Mouse (Mus musculus) forebrain, embryonic 12.5 days (tissue): Measurements from ENCODE around the gene Cyb5r3. TPM values are rescaled to one million over a fixed set of nuclear protein-coding genes. Genes with fewer than 3 reads are reported as not detected.

Experiments
- ATAC-seq: fragments of 200-750 bp; cut with Nextera tagmentation; 2 replicates; pipeline ENCODE4 v1.8.0; 2017; ENCODE audit warnings: moderate TSS enrichment; ENCODE audit not compliant: low FRiP score
- H3K27ac ChIP-seq: fragments of 300-500 bp; sonication (generic); 2 replicates; pipeline ENCODE4 v1.5.1; 2016; ENCODE audit warnings: mild to moderate bottlenecking
- H3K27me3 ChIP-seq: fragments of 300-500 bp; sonication (generic); 2 replicates; pipeline ENCODE4 v1.6.1; 2016; ENCODE audit warnings: mild to moderate bottlenecking
- H3K36me3 ChIP-seq: fragments of 300-500 bp; sonication (generic); replicated peaks from 2 replicates; pipeline ENCODE4 v1.6.1; 2016; ENCODE audit warnings: mild to moderate bottlenecking
- H3K4me1 ChIP-seq: fragments of 300-500 bp; sonication (generic); 2 replicates; pipeline ENCODE4 v1.6.1; 2016
- H3K4me2 ChIP-seq: fragments of 300-500 bp; sonication (generic); 2 replicates; pipeline ENCODE4 v1.6.1; 2016; ENCODE audit warnings: mild to moderate bottlenecking, moderate library complexity
- H3K4me3 ChIP-seq: fragments of 300-500 bp; sonication (generic); replicated peaks from 2 replicates; pipeline ENCODE4 v1.5.1; 2016; ENCODE audit warnings: mild to moderate bottlenecking
- H3K9ac ChIP-seq: fragments of 300-500 bp; sonication (generic); 2 replicates; pipeline ENCODE4 v1.6.1; 2016; ENCODE audit warnings: mild to moderate bottlenecking
- H3K9me3 ChIP-seq: fragments of 300-500 bp; sonication (generic); 2 replicates; pipeline ENCODE4 v1.6.1; 2016
- WGBS: fragments of 180-500 bp; shearing (Covaris S2); methylation state at CpG from one replicate; pipeline ENCODE4 v1.1.7; 2016; 5-methylcytosine and 5-hydroxymethylcytosine counted together
- polyA plus RNA-seq: library from polyadenylated mRNA; unstranded; fragments of >200 nt; fragmentation: Nextera tagmentation; extraction: Ambion mirVana; gene quantifications from 2 replicates; pipeline ENCODE4 v1.2.1, GENCODE M21; 2016

Cyb5r3 gene
- polyA plus RNA-seq = 125 and 140 TPM in 2 replicates

DNA sequence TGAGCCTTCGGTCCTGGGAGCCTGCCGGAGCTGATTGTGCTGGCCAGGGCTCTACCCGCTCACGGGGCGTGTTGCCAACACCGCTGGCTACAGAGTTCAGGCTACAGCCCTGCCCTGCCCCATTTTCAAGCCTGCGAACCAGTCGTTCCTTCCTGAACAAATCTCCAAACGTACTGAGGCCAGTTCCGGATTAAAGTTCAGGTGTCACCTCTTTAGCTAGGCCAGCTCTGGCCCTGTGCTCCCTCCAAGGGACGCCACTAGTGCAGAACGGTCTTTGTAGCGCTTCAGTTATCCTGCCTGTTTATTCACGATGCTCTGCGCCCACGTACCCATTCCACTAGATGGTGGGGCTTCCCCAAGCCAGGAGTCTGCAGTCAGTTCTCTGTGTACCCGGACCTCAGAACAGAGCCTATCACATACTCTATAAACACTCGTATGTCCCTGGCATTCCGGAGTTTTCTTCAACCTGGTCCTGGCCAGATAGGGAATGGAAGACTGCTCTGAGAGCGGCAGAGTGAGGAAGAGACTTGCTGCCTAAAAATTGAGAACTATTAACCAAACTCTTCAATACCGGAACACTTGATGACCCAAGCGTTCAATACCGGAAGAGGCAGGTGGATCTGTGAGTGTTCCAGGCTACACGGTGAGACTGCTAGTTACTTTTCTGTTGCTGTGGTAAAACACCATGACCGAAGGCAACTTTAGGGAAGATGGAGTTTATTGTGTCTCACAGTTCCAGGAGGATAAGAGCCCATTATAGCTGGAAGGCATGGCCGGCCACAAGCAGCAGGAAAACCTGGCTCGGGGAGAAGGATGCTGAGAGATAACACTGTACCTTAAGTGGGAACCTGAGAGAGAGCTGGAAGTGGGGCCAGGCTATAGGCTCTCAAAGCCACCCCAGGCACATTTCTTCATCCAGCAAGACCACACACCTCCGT, at the start of gene Cyb5r3:
Gene Cyb5r3, minus strand, starts transcription at position 101 of the 938 bp plus-strand sequence.
- H3K9ac ChIP-seq = peak within 1 kb of the TSS; percentile 76
- H3K9me3 ChIP-seq = no peaks in the 10 kb centered on the region
- 37% methylated on average over 28 of the region's 28 CpGs for WGBS
- peak within 1 kb of the TSS; percentile 84 for H3K27ac ChIP-seq
- H3K4me3 ChIP-seq = peak within 1 kb of the TSS; percentile 78
- H3K27me3 ChIP-seq = no peaks in the 10 kb centered on the region
- ATAC-seq = peak; percentile 27; the same call in 1 of the 2 replicates
- H3K4me2 ChIP-seq = peak within 1 kb of the TSS; percentile 69
- H3K4me1 ChIP-seq = peaks cover 31% of the 10 kb centered on the region
- H3K36me3 ChIP-seq = no peaks in the 10 kb centered on the region

DNA sequence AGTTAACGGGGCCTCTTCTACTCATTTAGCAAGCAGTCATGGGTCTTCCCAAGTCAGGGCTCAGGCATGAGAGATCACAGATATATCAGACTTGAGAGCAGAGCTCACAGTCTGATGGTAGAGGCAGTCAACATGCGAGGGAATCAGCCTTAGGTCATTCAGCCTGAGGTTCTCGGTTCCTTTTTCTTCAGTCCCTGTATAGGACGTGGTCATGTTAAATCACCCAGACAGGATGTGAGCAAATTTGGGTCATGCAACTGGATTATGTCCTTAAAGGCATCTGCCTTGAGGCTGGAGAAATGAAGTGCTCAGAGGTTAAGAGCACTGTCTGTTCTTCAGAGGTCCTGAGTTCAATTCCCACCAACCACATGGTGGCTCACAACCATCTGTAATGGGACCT, 49.3 kb upstream of the Cyb5r3 start:
- H3K27me3 ChIP-seq = no peaks in the 10 kb centered on the region
- 92% methylated on average over 4 of the region's 4 CpGs for whole genome bisulfite sequencing
- no peak for ATAC-seq
- no peak overlapping the region for H3K27ac ChIP-seq
- no peak overlapping the region for H3K9ac ChIP-seq
- H3K4me2 ChIP-seq = no peak overlapping the region
- H3K4me1 ChIP-seq = peaks cover 19% of the 10 kb centered on the region
- H3K4me3 ChIP-seq = no peak overlapping the region
- H3K36me3 ChIP-seq = no peaks in the 10 kb centered on the region
- H3K9me3 ChIP-seq = no peaks in the 10 kb centered on the region

DNA sequence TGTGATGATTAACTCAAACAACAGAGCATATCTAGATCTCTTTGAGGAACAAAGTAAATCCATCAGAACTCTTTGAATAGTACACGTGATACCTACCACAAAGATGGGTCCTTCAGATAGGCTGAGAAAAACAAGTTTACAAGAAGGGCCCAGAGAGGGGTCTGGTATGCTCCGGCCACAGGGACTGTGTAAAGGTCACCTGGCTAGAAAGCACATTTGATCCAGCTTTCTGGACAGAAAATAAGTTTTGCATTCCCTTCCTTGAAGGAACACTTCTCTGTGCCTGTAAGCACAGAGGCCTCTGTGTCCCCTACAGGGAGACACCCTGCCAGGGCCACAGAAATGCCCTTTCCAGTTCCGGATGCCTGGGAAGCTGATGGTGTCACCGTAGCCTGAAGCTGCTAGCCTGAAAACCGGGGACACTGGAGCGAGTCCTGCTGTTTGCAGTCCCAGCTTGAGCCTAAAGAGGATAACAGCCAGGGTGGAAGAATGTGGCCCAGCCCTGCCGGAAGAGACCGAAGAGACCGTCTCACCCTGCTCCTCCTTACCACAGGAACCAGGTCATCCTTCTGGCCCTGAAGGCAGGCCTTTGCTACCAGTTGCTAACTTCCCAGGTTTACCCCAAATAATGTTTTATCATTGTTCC, 48.1 kb upstream of the Cyb5r3 start:
- WGBS = 63% methylated on average over 9 of the region's 9 CpGs
- no peak overlapping the region for H3K27ac ChIP-seq
- H3K9me3 ChIP-seq = no peaks in the 10 kb centered on the region
- H3K4me1 ChIP-seq = peaks cover 30% of the 10 kb centered on the region
- no peak overlapping the region for H3K4me3 ChIP-seq
- no peak for ATAC-seq
- no peak overlapping the region for H3K9ac ChIP-seq
- no peak overlapping the region for H3K4me2 ChIP-seq
- no peaks in the 10 kb centered on the region for H3K27me3 ChIP-seq
- no peaks in the 10 kb centered on the region for H3K36me3 ChIP-seq

DNA sequence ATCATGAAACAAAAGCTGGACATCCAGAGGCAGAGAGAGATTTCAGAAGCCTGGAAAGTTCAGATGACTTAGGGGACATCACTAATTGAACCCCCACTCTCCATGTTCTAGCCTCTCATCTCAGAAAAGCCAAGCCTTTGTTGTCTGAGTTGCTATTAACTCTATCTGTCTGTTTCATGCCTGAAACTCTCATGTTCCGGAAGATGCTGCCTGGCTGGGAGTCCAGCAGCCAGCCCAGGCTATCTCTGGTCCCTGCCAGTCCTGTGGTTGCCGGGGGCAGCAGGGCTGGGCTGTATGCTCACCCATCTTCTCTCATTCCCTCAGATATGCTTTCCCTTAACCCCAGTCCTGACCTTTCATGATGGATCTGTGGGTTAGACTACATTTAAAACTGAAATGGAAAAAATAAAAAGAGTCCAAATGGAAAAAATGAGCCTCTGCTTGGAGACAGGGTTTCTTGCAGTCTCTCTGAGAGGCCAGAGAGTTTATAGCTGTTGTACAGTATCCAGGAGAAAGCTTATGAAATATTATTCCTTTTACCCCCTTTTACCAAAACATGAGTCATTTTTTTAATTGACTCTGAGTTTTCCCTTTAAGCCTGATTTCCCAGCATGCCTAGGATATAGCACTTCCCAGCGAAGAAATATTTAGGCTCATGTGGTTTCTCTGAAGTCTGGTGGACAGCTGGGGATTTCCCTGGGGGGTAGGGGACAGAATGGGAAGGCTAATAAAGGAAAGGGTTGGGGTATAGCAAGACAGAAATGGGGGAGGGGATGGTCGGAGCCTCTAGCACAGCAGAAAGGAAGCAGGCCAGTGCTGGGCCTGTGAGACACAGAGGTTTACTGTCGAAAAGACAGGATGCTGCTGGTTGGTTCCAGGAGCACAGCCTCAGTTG, 43.2 kb upstream of the Cyb5r3 start:
- H3K4me3 ChIP-seq = no peak overlapping the region
- no peaks in the 10 kb centered on the region for H3K9me3 ChIP-seq
- H3K4me1 ChIP-seq = peaks cover 12% of the 10 kb centered on the region
- H3K27ac ChIP-seq = peak overlapping the region; percentile 78
- H3K9ac ChIP-seq = no peak overlapping the region
- ATAC-seq = peak; percentile 72
- H3K4me2 ChIP-seq = no peak overlapping the region
- no peaks in the 10 kb centered on the region for H3K36me3 ChIP-seq
- 0 out of 2 replicates have a peak, but pooled peaks cover 3% of the 10 kb centered on the region for H3K27me3 ChIP-seq
- WGBS = 46% methylated on average over 5 of the region's 5 CpGs

DNA sequence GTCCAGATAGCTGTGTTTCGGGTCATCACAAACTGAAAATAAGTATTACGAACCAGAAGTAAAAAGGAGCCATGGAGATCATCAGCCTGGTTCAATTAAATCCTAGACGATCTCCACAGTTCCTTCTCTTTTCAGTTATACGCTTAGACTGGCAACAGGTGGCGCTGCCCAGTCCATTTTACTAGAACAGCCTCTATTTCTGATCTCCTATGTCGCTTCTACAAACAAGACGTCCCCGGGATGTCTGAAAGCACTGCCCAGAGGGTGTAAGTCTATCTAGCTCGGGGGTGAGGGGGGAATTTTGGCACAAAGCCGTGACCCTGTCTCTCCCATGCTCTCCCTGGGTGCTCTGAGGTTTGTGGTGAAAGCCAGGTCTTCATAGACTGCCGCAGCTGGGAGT, 37.8 kb upstream of the Cyb5r3 start:
- no peak overlapping the region for H3K27ac ChIP-seq
- ATAC-seq = no peak
- no peak overlapping the region for H3K4me3 ChIP-seq
- no peaks in the 10 kb centered on the region for H3K36me3 ChIP-seq
- H3K4me1 ChIP-seq = no peaks in the 10 kb centered on the region
- H3K9me3 ChIP-seq = no peaks in the 10 kb centered on the region
- H3K4me2 ChIP-seq = peak overlapping the region; percentile 35
- 20% methylated on average over 11 of the region's 11 CpGs for WGBS
- H3K9ac ChIP-seq = no peak overlapping the region
- H3K27me3 ChIP-seq = peaks cover 19% of the 10 kb centered on the region

DNA sequence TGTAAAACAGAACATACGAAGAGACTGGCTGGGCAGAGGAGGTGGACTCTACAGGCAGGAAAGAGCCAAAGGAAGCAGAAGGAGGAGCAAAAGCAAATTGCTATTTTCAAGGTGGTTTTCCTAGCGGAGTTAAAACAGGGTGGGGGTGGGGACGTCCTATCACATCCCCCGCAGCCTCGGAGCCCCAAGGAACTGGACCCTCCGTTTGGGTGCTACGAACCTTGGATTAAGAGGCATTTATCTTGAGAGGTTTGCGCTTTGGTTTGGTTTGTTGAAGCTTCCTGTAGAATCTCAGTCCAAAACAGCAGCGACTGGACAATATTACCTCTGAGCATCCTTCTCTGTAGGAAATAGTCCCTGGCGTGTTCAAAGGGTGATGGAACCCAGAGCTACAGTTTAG, 37.3 kb upstream of the Cyb5r3 start:
- Histone ChIP-seq H3K27ac (no peak overlapping the region), H3K36me3 (no peaks in the 10 kb centered on the region), H3K9me3 (no peaks in the 10 kb centered on the region), H3K4me2 (peak overlapping the region; percentile 35), H3K9ac (no peak overlapping the region), H3K4me3 (no peak overlapping the region), H3K4me1 (no peaks in the 10 kb centered on the region), H3K27me3 (peaks cover 19% of the 10 kb centered on the region)
- no peak for ATAC-seq
- 17% methylated on average over 10 of the region's 10 CpGs for WGBS

DNA sequence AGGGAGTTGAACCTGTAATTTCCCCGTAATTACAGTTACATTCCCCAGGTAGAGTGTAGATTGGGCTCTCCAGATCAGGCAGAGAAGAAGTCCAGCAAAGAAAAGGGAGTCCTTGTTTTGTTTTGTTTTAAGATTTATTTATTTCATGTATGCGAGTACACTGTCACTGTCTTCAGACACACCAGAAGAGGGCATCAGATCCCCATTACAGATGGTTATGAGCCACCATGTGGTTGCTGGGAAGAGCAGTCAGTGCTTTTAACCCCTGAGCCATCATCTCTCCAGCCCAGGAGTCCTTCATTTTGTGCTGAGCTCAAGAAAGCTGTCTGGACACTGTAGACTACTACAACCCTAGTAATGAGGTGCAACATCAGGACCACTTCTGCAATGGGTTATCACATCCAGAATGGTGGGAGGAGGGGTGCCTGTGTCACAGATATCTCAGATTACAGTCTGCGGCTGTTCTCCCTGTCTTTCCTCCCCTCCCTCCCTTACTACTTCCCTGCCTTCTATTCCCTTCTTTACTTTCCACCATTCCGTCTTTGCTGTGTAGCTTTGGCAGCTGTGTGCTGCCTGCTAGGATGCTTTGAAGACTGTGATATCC, 36.8 kb upstream of the Cyb5r3 start:
- no peak overlapping the region for H3K4me3 ChIP-seq
- 43% methylated on average over 4 of the region's 4 CpGs for WGBS

DNA sequence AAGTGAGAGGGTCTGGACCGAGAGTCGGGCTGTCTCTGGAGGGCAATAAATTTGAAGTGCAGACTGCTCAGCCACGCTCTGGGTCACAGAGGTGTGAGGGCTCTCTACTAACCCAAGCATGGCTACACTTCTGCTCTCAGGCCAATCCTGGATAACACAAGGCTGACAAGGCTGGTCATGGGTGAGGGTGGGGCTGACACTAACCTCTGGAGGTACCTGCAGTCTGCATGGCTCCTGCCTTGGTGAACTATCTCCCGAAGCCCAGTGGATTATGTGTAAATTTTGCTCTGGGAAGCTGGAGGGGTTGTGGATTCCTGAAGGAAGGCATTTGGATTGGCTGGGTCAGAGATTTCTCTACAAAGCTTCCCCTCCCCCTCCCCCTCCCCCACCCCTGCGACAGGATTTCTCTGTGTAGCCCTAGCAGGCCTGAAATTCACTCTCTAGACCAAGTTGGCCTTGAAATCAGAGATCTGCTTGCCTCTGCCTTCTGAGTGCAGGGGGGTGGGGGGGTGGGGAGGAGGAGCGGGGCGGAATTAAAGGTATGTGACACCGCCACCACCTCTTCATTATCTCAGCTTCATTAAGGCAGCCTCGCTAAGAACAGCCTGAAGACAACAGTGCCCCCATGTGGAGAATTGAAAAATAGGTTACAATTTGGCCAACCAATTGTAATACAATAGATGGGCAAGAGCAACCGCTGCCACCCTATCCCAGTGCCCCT, 32.5 kb upstream of the Cyb5r3 start:
- no peak overlapping the region for H3K4me3 ChIP-seq
- peaks cover 20% of the 10 kb centered on the region for H3K27me3 ChIP-seq
- 0 out of 2 replicates have a peak, but pooled peaks have one; percentile 11 for ATAC-seq
- H3K9me3 ChIP-seq = no peaks in the 10 kb centered on the region
- H3K4me1 ChIP-seq = no peaks in the 10 kb centered on the region
- H3K9ac ChIP-seq = no peak overlapping the region
- H3K36me3 ChIP-seq = no peaks in the 10 kb centered on the region
- 43% methylated on average over 9 of the region's 10 CpGs for WGBS
- peak overlapping the region; percentile 22; the same call in 1 of the 2 replicates for H3K4me2 ChIP-seq
- H3K27ac ChIP-seq = no peak overlapping the region

More for the DNA sequence above, 36.8 kb upstream of the Cyb5r3 start:
- Histone ChIP-seq H3K27me3 (peaks cover 25% of the 10 kb centered on the region), H3K9ac (no peak overlapping the region), H3K9me3 (no peaks in the 10 kb centered on the region), H3K27ac (no peak overlapping the region), H3K4me2 (peak overlapping the region; percentile 35), H3K4me1 (no peaks in the 10 kb centered on the region), H3K36me3 (no peaks in the 10 kb centered on the region)
- no peak for ATAC-seq

DNA sequence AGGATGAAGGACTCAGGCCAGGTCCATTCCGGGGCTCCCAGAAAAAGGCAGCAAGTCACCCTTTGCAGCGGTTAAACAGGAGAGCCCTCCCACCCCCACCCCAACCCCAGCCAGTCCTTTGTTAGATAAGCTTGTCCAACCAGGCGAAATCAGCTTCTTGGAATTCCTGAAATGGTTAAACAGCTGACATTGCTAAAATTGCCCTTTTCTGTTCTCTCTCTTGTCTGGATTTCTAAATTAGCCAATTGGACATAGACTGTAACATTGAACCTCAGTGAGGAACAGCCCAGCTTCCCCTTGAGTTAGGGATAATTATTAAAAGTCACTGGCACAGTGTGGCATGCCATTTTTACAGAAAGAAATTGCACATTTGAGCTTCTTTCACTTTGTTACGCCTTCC, 30.0 kb upstream of the Cyb5r3 start:
- Histone ChIP-seq H3K9ac (no peak overlapping the region), H3K27ac (no peak overlapping the region), H3K4me2 (no peak overlapping the region), H3K4me1 (no peaks in the 10 kb centered on the region), H3K4me3 (no peak overlapping the region), H3K27me3 (peaks cover 7% of the 10 kb centered on the region; the same call in 1 of the 2 replicates), H3K36me3 (no peaks in the 10 kb centered on the region), H3K9me3 (no peaks in the 10 kb centered on the region)
- 53% methylated on average over 4 of the region's 4 CpGs for WGBS
- no peak for ATAC-seq

DNA sequence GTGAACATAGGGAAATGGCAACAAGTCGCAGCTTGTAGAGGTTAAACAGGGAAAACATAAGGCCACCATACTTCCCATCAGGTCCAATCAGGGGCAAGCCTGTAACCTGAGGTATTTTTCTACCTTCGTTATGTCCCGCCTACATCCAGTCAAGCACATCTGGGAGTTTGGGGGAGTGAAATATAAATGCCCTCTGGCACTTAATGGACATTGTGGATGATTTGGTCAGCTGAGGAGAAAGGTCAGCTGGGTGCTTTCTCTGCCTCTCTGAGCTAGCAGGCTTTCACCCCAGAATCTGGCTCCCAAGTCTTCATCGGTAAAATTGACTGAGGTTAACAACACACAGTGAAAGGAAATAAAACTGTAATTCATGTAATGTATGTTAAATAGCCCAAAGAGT, 21.0 kb upstream of the Cyb5r3 start:
- 0 out of 2 replicates have a peak, but pooled peaks cover 3% of the 10 kb centered on the region for H3K9me3 ChIP-seq

DNA sequence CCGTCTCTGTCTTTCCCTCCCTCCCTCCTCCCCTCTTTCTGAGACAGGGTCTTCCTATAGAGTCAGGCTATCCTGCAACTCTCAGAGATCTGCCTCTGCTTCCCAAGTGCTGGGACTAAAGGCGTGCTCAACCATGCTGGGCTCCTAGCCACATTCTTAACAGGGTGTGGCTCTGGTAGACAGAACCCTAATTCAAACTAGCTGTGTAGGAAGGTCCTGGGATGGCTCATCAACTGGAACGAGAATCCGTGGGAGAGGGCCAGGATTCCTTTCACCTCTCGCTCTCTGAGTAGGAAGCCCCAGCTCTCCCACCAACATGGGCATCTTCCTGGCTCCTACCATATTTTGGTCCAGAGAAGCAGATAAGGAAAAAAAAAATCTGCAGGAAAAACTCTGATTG, 10.0 kb upstream of the Cyb5r3 start:
- WGBS = 79% methylated on average over 5 of the region's 5 CpGs
- H3K27ac ChIP-seq = no peak overlapping the region
- H3K36me3 ChIP-seq = no peaks in the 10 kb centered on the region
- H3K27me3 ChIP-seq = no peaks in the 10 kb centered on the region
- no peaks in the 10 kb centered on the region for H3K9me3 ChIP-seq
- H3K4me1 ChIP-seq = no peaks in the 10 kb centered on the region
- ATAC-seq = no peak
- no peak overlapping the region for H3K9ac ChIP-seq
- H3K4me2 ChIP-seq = no peak overlapping the region
- H3K4me3 ChIP-seq = no peak overlapping the region

More for the DNA sequence above, 21.0 kb upstream of the Cyb5r3 start:
- ATAC-seq = no peak
- no peaks in the 10 kb centered on the region for H3K36me3 ChIP-seq
- no peak overlapping the region for H3K4me3 ChIP-seq
- H3K27me3 ChIP-seq = no peaks in the 10 kb centered on the region
- no peak overlapping the region for H3K4me2 ChIP-seq
- H3K27ac ChIP-seq = no peak overlapping the region
- no peak overlapping the region for H3K9ac ChIP-seq
- no peaks in the 10 kb centered on the region for H3K4me1 ChIP-seq
- WGBS = 94% methylated on average over 4 of the region's 4 CpGs
